Mouse (Mus musculus) cortical plate, adult 2 months (tissue): ENCODE measurements around the gene Batf2. TPM values are rescaled to one million over a fixed set of nuclear protein-coding genes. Genes with fewer than 3 reads are reported as not detected.

ENCODE experiments used
- H3K27ac ChIP-seq: fragments of 200-500 bp; 2 replicates; pipeline ENCODE4 v1.5.1; 2012; ENCODE audit warnings: low read length, control low read depth, inconsistent platforms; ENCODE audit not compliant: insufficient read depth
- H3K4me1 ChIP-seq: fragments of 200-500 bp; 2 replicates; pipeline ENCODE4 v1.6.1; 2011; ENCODE audit warnings: low read length; ENCODE audit not compliant: control insufficient read depth, insufficient read depth
- H3K4me3 ChIP-seq: fragments of 200-500 bp; 2 replicates; pipeline ENCODE4 v1.5.1; 2011; ENCODE audit warnings: mild to moderate bottlenecking, low read length, control low read depth; ENCODE audit not compliant: insufficient read depth
- CTCF ChIP-seq: fragments of 200-500 bp; IDR thresholded peaks from 2 replicates; pipeline ENCODE4 v1.5.1; 2011; ENCODE audit warnings: mild to moderate bottlenecking, control low read depth, low read length; ENCODE audit not compliant: insufficient read depth; ENCODE audit errors: extremely low read depth
- POLR2A ChIP-seq: fragments of 200-500 bp; IDR thresholded peaks from 2 replicates; pipeline ENCODE4 v1.6.1; 2011; ENCODE audit warnings: mild to moderate bottlenecking, low read length, control low read depth; ENCODE audit not compliant: insufficient read depth; ENCODE audit errors: extremely low read depth
- polyA plus RNA-seq: library from polyadenylated mRNA; depleted of rRNA; stranded (reverse); fragments of >200 nt; gene quantifications from 2 replicates; pipeline ENCODE4 v1.2.3, GENCODE M21; 2012; rRNA removed

The Batf2 gene
- polyA plus RNA-seq, 1 experiment: 0.50 TPM

DNA sequence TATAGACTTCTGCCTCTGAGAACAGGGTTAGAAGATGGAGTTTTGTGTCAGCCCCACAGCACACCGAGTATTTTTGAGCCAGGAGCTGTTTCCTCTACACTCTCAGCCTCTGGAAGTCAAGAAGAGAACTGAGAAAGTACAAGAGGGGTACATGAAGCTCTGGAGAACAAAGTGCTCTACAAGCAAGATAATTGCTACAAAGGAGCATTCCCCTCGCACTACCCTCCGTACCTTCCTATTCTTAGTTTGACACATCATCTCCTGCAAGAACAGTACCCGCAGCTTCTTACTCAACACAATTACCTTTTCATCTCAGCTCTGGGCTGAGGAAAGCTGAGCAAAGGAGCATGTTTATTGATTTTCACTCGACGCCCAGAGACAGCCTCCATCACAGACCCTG, 77.8 kb downstream of the Batf2 start:
- no peaks in the 10 kb centered on the region for H3K4me1 ChIP-seq
- TF ChIP-seq POLR2A: no peak
- TF ChIP-seq CTCF: no peak
- H3K4me3 ChIP-seq: no peak overlapping the region
- H3K27ac ChIP-seq: no peak overlapping the region

Other genes starting within 250 kb of the Batf2 start
- gene Tigd3, start 246.8 kb upstream of the Batf2 start, polyA plus RNA-seq: 3.6 and 4.0 TPM in 2 replicates
- gene Dpf2, start 228.0 kb upstream of the Batf2 start, polyA plus RNA-seq: 96.2 and 99.0 TPM in 2 replicates
- gene Cdc42ep2, start 216.2 kb upstream of the Batf2 start, polyA plus RNA-seq: 12.6 and 16.4 TPM in 2 replicates
- gene Pola2, start 176.8 kb upstream of the Batf2 start, polyA plus RNA-seq: 11.7 and 12.9 TPM in 2 replicates
- gene Slc22a20, start 154.8 kb upstream of the Batf2 start, polyA plus RNA-seq: not detected in 2 replicates
- gene Capn1, start 125.1 kb upstream of the Batf2 start, polyA plus RNA-seq: 18.5 and 20.1 TPM in 2 replicates
- gene Syvn1, start 94.4 kb upstream of the Batf2 start, polyA plus RNA-seq: 25.4 and 27.5 TPM in 2 replicates
- 41.4 and 44.4 TPM in 2 replicates for gene Mrpl49, start 83.2 kb upstream of the Batf2 start, polyA plus RNA-seq
- 920 and 922 TPM in 2 replicates for gene Fau, start 83.1 kb upstream of the Batf2 start, polyA plus RNA-seq
- 58.0 and 58.9 TPM in 2 replicates for gene Znhit2, start 79.8 kb upstream of the Batf2 start, polyA plus RNA-seq
- gene Tm7sf2, start 72.6 kb upstream of the Batf2 start, polyA plus RNA-seq: 59.3 and 60.1 TPM in 2 replicates
- gene Vps51, start 63.8 kb upstream of the Batf2 start, polyA plus RNA-seq: 97.2 and 98.2 TPM in 2 replicates
- not detected in 2 replicates for gene Tmem262, start 61.0 kb upstream of the Batf2 start, polyA plus RNA-seq
- gene Gm28374, start 58.7 kb upstream of the Batf2 start, polyA plus RNA-seq: 0.67 and 0.83 TPM in 2 replicates
- gene Zfpl1, start 56.0 kb upstream of the Batf2 start, polyA plus RNA-seq: 81.1 and 83.9 TPM in 2 replicates
- 0.15 and 0.44 TPM in 2 replicates for gene Cdca5, start 56.0 kb upstream of the Batf2 start, polyA plus RNA-seq
- gene AC131692.1, start 46.6 kb upstream of the Batf2 start, polyA plus RNA-seq: not detected in 2 replicates
- gene Naaladl1, start 35.2 kb upstream of the Batf2 start, polyA plus RNA-seq: 0.13 and 0.21 TPM in 2 replicates
- gene Sac3d1, start 22.3 kb upstream of the Batf2 start, polyA plus RNA-seq: 31.8 and 35.1 TPM in 2 replicates
- gene Snx15, start 12.7 kb upstream of the Batf2 start, polyA plus RNA-seq: 63.8 and 68.9 TPM in 2 replicates
- 123 and 135 TPM in 2 replicates for gene Arl2, start 565 bp downstream of the Batf2 start, polyA plus RNA-seq
- gene Majin, start 43.4 kb downstream of the Batf2 start, polyA plus RNA-seq: 0.09 and 0.23 TPM in 2 replicates
- 0.21 TPM in 1 of 2 replicates, not detected in the other for gene Gpha2, start 85.4 kb downstream of the Batf2 start, polyA plus RNA-seq
- gene Ppp2r5b, start 94.9 kb downstream of the Batf2 start, polyA plus RNA-seq: 154 and 160 TPM in 2 replicates
- 28.9 and 31.0 TPM in 2 replicates for gene Atg2a, start 100.7 kb downstream of the Batf2 start, polyA plus RNA-seq
- 48.2 and 49.2 TPM in 2 replicates for gene Ehd1, start 135.7 kb downstream of the Batf2 start, polyA plus RNA-seq
- 2.1 and 2.4 TPM in 2 replicates for gene Cdc42bpg, start 165.5 kb downstream of the Batf2 start, polyA plus RNA-seq
- 75.2 and 76.5 TPM in 2 replicates for gene Men1, start 194.0 kb downstream of the Batf2 start, polyA plus RNA-seq
- gene Map4k2, start 200.2 kb downstream of the Batf2 start, polyA plus RNA-seq: 237 and 248 TPM in 2 replicates
- gene Sf1, start 222.7 kb downstream of the Batf2 start, polyA plus RNA-seq: 145 and 149 TPM in 2 replicates
- 40.9 and 46.2 TPM in 2 replicates for gene Pygm, start 243.4 kb downstream of the Batf2 start, polyA plus RNA-seq